Mouse (Mus musculus) thymus, postnatal 36 days (tissue): ENCODE results near the gene Nf1.
A peak's percentile ranks its signal among the peaks of the same experiment; 100 is the strongest.

Source experiments
- DNase-seq, 2 experiments: peaks; one replicate each; pipeline ENCODE4 v3.0.0; 2022; ENCODE audit warnings: mixed read lengths in 2 of 2

Nf1 gene

GRCm38 (mm10) chr11:79590664-79591590, 251.4 kb downstream of the Nf1 start, which contains the start of gene Rab11fip4:
Gene Rab11fip4, plus strand, starts transcription at chr11:79591212.
- DNase-seq, result peak; percentile 69 to 82

DNA sequence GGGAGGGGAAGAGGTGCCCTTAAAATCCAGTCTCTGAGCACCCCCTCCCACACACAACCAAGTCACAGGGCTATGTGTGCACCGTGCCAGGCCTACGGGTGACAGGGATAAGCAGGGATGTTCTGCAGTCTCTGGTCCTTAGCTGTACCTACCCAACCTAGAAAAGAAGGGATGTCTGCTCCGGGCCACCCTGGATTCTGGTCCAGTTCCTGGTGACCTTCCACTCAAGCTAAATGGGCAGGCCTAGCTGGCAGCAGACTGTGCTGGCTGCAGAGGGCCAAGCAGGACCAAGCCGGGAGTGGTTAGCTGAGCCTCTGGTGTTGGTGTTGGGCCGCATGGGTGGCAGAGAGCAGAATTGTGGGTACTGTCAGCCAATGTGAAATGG, 252.1 kb downstream of the Nf1 start:
- DNase-seq, result no peak

GRCm38 (mm10) chr11:79593495-79593894, 254.0 kb downstream of the Nf1 start:
- DNase-seq, result no peak

GRCm38 (mm10) chr11:79610454-79610853, 271.0 kb downstream of the Nf1 start:
- DNase-seq, result no peak

DNA sequence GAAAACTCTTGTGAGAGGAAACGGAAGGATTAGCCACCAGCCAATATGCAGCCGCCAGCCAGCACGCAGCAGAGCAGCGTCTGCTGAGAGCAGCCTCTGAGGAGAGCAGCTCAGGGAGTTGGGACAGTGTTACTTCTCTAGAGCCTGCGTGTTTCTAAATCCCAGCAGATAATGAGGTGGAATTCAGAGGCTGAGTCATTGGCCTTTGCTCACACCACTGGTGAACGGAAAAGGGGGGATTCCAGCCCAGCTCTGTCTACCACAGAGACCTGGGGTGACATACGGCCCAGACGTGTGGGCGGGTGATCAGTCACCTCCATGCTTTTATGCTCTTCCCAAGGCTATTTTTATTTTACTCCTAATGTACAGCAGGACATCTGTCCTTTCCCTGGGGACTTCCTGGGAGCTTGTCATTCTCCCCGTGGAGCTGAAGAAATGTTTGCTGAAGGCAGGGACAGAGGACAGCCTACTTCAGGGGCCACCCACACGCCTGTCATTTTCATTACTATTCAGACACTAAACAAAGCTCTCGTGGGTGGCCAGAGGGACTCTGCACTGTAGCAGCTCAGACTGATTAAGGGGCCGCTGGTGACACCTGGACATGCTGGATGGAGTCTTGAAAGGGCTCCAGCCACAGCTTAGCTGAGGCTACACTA, 271.6 kb downstream of the Nf1 start:
- DNase-seq, result peak in 1 of 2 experiments; percentile 51

DNA sequence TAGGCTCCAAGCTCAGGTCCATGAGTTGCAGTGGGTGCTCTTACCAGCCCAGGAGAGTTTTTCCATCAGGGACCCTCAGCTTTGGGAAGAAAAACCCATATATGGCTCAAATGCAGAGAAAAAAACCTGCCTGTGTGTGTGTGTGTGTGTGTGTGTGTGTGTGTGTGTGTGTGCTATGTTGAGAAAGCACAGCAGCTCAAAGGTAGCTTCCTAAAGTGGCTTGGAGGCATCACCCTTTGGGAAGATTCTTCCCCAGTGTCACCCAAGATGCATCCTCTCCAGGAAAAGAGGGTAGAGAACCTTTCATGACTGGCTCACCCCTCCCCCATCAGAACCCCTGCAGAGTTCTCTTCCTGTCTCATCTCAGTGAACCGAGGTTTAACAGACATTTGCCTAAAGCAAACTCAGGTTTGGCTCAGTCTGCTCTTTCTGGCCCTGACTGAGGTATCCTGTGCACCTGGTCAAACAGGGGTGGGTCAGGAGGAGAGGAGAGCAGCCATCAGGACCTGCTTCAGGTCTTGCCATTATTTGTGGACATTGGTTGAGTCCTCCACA, 272.6 kb downstream of the Nf1 start:
- peak; percentile 75 to 82 for DNase-seq

DNA sequence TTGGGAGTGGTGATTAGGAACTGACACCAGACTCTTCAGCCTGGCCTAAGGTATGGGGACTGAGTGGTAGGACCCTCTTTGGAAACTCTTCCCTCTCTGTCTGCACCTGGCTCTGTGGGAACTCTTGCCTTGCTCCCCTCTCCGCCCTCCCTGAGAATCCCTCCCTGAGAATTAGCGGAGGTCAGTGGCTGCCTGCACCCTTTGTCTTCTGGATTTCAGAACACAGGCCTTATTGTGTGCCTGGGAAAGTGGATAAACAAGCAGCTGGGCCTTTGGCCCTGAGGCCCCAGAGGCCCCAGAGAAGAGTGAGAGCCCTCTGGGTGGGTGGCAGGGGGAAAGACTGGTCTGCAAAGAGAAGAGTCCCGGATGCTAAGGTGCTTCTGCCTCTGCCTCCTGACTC, 273.6 kb downstream of the Nf1 start:
- DNase-seq, result no peak

DNA sequence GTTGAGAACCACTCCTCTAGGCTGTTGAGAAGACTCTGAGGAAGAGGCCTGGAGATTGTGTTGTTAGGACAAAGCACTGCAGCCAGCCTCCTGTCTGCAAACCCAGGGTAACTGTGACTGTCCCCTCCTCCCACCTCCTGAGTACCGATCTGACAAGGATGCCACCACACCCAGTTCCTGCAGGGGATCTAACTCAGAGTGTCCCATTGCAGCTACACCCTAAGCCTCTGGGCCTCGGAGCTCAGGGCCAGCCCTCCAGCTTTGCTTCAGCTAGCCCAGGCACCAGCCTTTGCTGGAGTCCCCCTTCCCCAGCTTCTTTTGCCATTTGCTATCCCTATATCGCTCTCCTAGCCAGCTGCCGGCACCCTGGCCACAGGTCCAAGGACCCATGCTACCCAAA, 274.2 kb downstream of the Nf1 start:
- peak in 1 of 2 experiments; percentile 52 for DNase-seq

GRCm38 (mm10) chr11:79614880-79615279, 275.4 kb downstream of the Nf1 start:
- peak; percentile 57 to 69 for DNase-seq

DNA sequence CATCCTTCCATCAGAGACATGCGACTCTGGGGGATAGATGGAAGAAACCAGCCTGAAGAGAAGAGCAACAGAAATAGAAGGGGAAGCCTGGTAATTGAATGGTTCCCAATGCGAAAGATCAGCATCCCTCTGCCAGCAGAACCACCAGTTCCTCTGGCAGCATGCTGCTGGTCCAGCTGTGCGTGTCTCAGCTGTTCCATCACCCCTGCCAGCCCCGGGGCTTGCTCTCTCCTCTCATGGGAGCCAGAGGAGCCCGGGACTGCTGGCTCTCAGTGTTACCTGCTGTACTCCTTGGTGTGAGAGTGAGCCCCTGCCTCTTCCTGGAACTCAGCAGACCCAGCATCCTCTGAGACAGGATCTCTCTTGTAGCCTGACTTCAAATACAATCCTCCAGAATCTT, 276.4 kb downstream of the Nf1 start:
- DNase-seq, result no peak

GRCm38 (mm10) chr11:79617991-79618390, 278.5 kb downstream of the Nf1 start:
- DNase-seq, result peak; percentile 48 to 74

DNA sequence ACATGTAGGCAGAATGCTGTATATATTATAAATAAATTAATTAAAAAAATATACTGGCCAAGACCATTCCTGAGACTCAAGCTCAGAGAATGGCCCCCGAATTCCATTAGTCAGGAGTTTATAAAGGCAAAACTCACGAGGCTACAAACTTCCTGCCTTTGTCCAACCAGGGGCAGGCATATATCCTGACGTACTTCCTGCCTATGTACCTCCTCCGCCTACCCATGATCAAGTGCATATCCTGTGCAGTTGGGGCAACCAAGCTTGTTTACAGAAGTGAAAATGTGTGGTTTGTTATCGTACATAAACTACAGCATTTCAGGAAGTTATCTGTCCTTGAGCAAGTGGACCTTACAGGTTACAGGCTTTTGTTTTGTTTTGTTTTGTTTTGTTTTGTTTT, 283.5 kb downstream of the Nf1 start:
- no peak for DNase-seq

- peak; percentile 69 to 71 for DNase-seq
Measured at GRCm38 (mm10) chr11:79624801-79625302, 285.4 kb downstream of the Nf1 start.

DNA sequence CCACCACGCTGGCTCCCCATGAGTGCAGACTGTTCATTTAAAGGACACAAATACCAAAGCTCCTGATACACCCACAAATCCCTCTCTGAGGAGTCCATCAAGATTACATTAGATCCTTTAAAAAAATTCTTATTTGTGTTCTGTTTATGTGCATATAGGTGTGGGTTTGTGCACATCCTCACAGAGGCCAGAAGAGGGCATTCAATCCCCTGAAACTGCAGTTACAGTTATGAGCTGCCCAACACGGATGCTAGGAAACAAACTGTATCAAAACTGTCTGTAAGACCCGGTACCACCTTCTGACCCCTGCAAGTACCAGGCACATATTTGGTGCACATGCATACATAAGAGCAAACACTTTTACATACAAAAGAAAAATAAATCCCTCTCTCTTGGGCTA, 289.2 kb downstream of the Nf1 start:
- no peak for DNase-seq

DNA sequence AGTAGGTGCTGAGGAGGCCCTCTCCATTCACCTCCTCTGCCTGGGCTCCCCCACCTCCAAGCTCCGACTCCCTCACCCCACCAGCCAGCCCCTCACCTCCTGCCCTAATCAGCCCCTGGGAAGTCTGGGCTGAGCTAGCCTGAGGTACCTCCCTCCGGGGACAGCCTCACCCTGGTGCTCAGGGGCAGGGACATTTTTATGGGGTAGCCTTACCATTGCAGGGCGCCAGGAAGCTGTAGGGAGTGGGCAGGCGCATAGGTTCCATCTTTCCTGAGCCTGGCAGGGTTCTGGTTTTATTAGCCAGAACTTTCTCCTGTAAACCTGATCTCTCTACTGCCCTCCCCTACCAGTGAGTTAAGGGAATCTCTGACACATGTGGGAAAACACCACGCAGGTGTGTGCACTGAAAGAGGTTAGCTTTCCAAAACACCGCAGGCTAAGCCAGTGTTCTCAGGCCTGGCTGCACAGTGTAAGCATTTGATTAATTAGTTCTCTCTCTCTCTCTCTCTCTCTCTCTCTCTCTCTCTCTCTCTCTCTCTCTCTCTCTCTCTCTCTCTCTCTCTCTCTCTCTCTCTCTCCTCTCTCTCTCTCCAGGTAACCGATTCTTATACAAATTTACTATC, 290.4 kb downstream of the Nf1 start:
- no peak for DNase-seq

GRCm38 (mm10) chr11:79630521-79630920, 291.0 kb downstream of the Nf1 start:
- no peak for DNase-seq
